Mouse (Mus musculus) testis, adult 2 months (tissue): ENCODE results near the gene Mmp7.

Experiments
- CTCF ChIP-seq: fragments of 200-500 bp; IDR thresholded peaks from 2 replicates; pipeline ENCODE4 v1.5.1; 2012; ENCODE audit warnings: low read depth, mild to moderate bottlenecking, inconsistent platforms, low read length, moderate library complexity; ENCODE audit not compliant: control insufficient read depth, insufficient read depth, insufficient replicate concordance
- POLR2A ChIP-seq: fragments of 200-500 bp; IDR thresholded peaks from 2 replicates; pipeline ENCODE4 v1.6.1; 2012; ENCODE audit warnings: low read depth, mild to moderate bottlenecking, inconsistent platforms, low read length, moderate library complexity; ENCODE audit not compliant: control insufficient read depth

DNA sequence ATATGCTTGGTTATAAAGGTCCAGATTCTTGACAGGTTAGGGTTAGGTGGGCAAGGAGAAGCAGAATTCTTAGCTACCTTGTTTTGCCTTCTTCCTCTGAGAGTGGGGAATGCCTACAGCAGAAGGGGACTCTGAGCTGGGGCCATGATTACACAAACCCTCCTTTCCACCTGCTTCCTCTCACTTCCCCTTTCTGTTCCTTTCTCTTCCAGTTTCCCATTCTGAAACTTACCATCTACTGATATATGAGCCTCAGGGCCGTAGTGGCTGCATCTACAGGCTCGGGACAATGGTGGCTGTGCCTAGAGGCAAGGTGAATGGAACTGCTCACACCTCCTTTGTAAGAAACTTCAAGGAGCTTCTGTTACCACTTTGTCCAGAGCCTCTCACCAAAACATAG lies 5.9 kb upstream of the Mmp7 start:
- no peak for TF ChIP-seq CTCF
- TF ChIP-seq POLR2A = no peak
